Mouse (Mus musculus): ENCODE data around the gene Mgll.

DNA sequence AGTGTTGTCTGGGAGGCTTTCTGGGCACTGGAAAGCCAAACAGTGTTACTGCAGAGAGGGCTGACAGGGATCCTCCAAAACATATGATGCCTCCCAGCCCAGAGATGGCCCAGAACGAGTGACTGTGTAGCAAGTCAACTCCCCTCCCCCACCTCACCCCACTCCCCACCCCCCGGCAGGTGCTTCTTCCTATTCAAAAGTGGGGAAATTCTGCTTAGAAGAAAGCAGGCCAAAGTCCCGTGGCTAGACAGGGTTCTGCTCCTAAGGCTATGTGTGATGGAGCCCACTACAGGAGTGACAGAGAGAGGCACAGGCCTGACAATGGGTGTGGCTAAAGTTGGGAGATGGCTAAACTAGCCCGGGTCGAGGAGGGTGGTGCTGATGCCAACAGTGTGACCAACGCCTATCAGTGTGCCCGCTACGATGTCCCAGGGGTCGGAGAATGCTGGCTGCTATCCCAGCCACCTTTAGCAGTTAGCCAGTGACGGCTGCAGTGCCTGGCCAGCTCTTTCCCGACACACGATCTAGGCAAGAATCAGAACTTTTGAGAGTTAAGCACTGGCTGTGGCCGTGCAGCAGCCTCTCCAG is 52.2 kb downstream of the Mgll start:
- TF ChIP-seq POLR2A (IDR thresholded peaks at IDR 0.05; ENCODE audit: insufficient read depth, low read depth, low read length) (peak; percentile 46; the same call in 1 of the 2 replicates), CTCF (IDR thresholded peaks at IDR 0.05) (0 out of 2 replicates have a peak, but pooled peaks have one; percentile 22), EP300 (IDR thresholded peaks at IDR 0.05; ENCODE audit: insufficient read depth, low read depth, low read length) (0 out of 2 replicates have a peak, but pooled peaks have one; percentile 58)
